Mouse (Mus musculus): ENCODE measurements around the gene Arl15. TPM values are rescaled to one million over a fixed set of nuclear protein-coding genes. Genes with fewer than 3 reads are reported as not detected.
A peak's percentile ranks its signal among the peaks of the same experiment; 100 is the strongest.

Gene Arl15
- 8.6 and 11.8 TPM in 2 replicates for polyA plus RNA-seq (2014; fragmentation: Nextera tagmentation; extraction: Ambion mirVana)

DNA sequence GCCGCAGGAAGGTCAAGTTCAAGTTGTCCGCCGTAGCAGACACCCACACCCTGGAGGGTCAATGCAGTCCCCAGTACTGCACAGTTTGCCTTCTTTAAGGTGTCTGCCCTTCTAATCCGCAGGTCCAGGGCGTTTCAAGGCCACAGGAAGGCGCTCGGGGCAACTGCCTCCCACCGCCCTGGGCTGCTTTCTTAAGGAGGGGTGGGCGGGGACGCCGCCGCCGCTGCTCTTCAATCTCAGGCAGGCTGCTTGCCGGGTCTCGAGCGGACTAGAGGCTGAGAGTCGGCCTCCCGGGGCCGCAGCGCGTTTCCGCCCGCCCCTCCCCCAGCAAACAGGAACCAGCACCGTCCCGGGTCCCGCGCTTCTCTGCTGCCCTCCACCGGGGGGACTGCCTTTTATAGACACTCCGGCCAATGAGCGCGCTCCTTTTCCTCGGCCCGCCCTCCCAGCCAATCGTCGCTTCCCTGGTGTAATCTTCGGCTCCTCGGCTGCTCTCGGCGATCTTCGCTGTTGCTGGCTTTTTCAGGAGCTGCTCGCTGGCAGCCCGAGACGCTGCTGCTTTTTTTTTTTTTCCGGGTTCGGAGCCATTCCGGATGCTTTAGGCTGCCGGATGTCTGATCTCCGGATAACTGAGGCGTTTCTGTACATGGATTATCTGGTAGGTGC lies at the start of gene Arl15:
Gene Arl15 (plus strand): TSS at position 467 of the 666 bp plus-strand sequence.
- under 1% methylated on average over 49 of the region's 49 CpGs for WGBS
- Histone ChIP-seq H3K27me3 (ENCODE audit: insufficient read depth, low read length) (no peaks in the 10 kb centered on the region), H3K4me3 (ENCODE audit: low read depth, low read length) (peak within 1 kb of the TSS; percentile 79), H3K9me3 (ENCODE audit: low read depth, low read length) (no peaks in the 10 kb centered on the region), H3K4me2 (peak within 1 kb of the TSS; percentile 84), H3K27ac (ENCODE audit: low read depth) (peak within 1 kb of the TSS; percentile 92), H3K9ac (peak within 1 kb of the TSS; percentile 93), H3K36me3 (ENCODE audit: insufficient read depth) (no peaks in the 10 kb centered on the region), H3K4me1 (ENCODE audit: insufficient read depth) (peaks cover 13% of the 10 kb centered on the region)
- ATAC-seq (ENCODE audit: insufficient read depth) = peak; percentile 96
- peak; percentile 70 for TF ChIP-seq CTCF (IDR thresholded peaks at IDR 0.05; ENCODE audit: low read depth)
- DNase-seq = peak; percentile 99

- H3K4me3 ChIP-seq (ENCODE audit: low read depth, low read length) = no peak overlapping the region
- 68% methylated on average over 2 of the region's 2 CpGs for WGBS
- TF ChIP-seq CTCF (IDR thresholded peaks at IDR 0.05; ENCODE audit: low read depth) = no peak
- no peaks in the 10 kb centered on the region for H3K9me3 ChIP-seq (ENCODE audit: low read depth, low read length)
- ATAC-seq (ENCODE audit: insufficient read depth) (no peak), DNase-seq (no peak)
- no peak overlapping the region for H3K27ac ChIP-seq (ENCODE audit: low read depth)
- H3K27me3 ChIP-seq (ENCODE audit: insufficient read depth, low read length) = no peaks in the 10 kb centered on the region
- no peak overlapping the region for H3K9ac ChIP-seq
- no peaks in the 10 kb centered on the region for H3K36me3 ChIP-seq (ENCODE audit: insufficient read depth)
- no peaks in the 10 kb centered on the region for H3K4me1 ChIP-seq (ENCODE audit: insufficient read depth)
- no peak overlapping the region for H3K4me2 ChIP-seq
Observed at GRCm38 (mm10) chr13:113745301-113745700, 49.0 kb upstream of the Arl15 start.

GRCm38 (mm10) chr13:113750766-113751165 lies 43.5 kb upstream of the Arl15 start:
- WGBS = 64% methylated on average over 5 of the region's 5 CpGs

DNA sequence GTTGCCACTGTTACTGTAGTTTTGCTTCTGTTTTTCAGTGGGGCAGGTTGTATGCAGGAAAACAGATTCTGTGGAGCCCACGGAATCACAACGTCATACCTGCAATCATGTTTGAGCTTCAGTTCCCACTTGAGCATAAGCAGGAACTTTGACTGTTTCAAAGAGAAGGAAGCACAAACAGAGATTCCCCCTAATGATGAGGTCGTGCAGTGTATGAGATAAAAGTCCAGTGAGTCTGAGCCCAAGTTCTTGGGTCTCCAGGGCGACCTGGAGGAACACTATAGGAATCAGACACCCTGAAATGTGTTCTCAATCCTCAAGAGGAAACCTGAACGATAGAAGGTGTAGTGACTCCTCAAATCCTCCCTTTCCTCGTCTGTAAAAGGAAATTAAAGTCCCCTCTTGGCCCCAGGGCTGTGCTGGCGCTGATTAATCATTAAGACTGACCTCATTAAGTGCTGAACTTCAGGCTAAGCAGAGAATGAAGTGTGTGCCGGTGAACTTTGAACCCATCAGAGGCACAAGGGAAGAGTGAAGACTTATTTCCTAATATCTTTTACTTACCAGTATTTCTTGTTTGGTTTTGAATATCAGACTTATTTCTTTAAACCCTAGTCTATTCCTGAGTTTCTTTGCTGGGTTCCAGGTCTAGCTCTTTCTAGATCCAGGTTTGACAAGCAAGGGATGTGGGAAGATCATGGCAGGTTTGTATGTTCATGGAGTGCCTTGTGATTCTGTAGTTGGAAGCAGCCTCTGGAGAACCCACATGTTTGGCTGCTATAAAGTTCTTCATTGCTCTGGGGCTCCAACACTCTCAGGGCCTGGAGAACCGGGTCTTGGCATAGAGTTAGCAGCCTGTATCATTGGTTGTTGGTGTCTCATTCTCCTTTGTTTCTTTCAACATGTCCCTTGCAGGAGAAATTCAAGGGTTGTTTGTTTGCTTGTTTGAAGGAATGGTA lies 39.3 kb upstream of the Arl15 start:
- no peak for DNase-seq
- ATAC-seq (ENCODE audit: insufficient read depth) = no peak
- Histone ChIP-seq H3K27me3 (ENCODE audit: insufficient read depth, low read length) (no peaks in the 10 kb centered on the region), H3K27ac (ENCODE audit: low read depth) (no peak overlapping the region), H3K4me1 (ENCODE audit: insufficient read depth) (no peaks in the 10 kb centered on the region), H3K9ac (no peak overlapping the region), H3K4me2 (no peak overlapping the region), H3K36me3 (ENCODE audit: insufficient read depth) (no peaks in the 10 kb centered on the region), H3K9me3 (ENCODE audit: low read depth, low read length) (no peaks in the 10 kb centered on the region), H3K4me3 (ENCODE audit: low read depth, low read length) (no peak overlapping the region)
- WGBS = 50% methylated on average over 9 of the region's 9 CpGs
- no peak for TF ChIP-seq CTCF (IDR thresholded peaks at IDR 0.05; ENCODE audit: low read depth)

More at GRCm38 (mm10) chr13:113750766-113751165, 43.5 kb upstream of the Arl15 start:
- no peak overlapping the region for H3K4me3 ChIP-seq (ENCODE audit: low read depth, low read length)
- DNase-seq (no peak), ATAC-seq (ENCODE audit: insufficient read depth) (no peak)
- no peaks in the 10 kb centered on the region for H3K27me3 ChIP-seq (ENCODE audit: insufficient read depth, low read length)
- H3K9ac ChIP-seq = no peak overlapping the region
- H3K4me2 ChIP-seq = no peak overlapping the region
- H3K27ac ChIP-seq (ENCODE audit: low read depth) = no peak overlapping the region
- no peaks in the 10 kb centered on the region for H3K36me3 ChIP-seq (ENCODE audit: insufficient read depth)
- H3K9me3 ChIP-seq (ENCODE audit: low read depth, low read length) = no peaks in the 10 kb centered on the region
- H3K4me1 ChIP-seq (ENCODE audit: insufficient read depth) = no peaks in the 10 kb centered on the region
- no peak for TF ChIP-seq CTCF (IDR thresholded peaks at IDR 0.05; ENCODE audit: low read depth)

GRCm38 (mm10) chr13:113755779-113756178 lies 38.5 kb upstream of the Arl15 start:
- 51% methylated on average over 6 of the region's 6 CpGs for WGBS

DNA sequence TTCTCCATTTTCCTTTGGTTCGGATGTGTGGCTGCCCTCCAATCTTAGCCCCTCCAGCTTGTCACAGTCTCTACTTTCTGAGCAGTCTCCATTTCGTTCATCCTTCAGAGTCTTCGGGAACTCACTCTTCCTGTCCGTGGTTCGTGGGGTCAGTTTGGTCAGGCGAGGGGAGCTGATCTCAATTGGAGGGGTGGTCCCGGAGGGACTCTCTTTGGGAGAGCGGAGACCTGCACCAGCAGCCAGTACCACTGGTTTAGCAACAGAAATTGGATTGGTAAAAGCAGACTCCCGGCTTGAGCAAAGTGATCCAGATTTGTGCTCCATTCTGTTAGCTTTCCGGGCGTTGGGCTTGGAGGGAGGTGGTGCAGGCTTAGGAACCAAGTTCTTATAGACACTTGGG lies 32.6 kb upstream of the Arl15 start:
- Histone ChIP-seq H3K4me1 (ENCODE audit: insufficient read depth) (no peaks in the 10 kb centered on the region), H3K4me3 (ENCODE audit: low read depth, low read length) (no peak overlapping the region), H3K4me2 (no peak overlapping the region), H3K9ac (no peak overlapping the region), H3K9me3 (ENCODE audit: low read depth, low read length) (no peaks in the 10 kb centered on the region), H3K27ac (ENCODE audit: low read depth) (no peak overlapping the region), H3K36me3 (ENCODE audit: insufficient read depth) (no peaks in the 10 kb centered on the region), H3K27me3 (ENCODE audit: insufficient read depth, low read length) (no peaks in the 10 kb centered on the region)
- no peak for TF ChIP-seq CTCF (IDR thresholded peaks at IDR 0.05; ENCODE audit: low read depth)
- no peak for DNase-seq
- ATAC-seq (ENCODE audit: insufficient read depth) = no peak
- 87% methylated on average over 11 of the region's 11 CpGs for WGBS

More at GRCm38 (mm10) chr13:113755779-113756178, 38.5 kb upstream of the Arl15 start:
- Histone ChIP-seq H3K4me2 (no peak overlapping the region), H3K36me3 (ENCODE audit: insufficient read depth) (no peaks in the 10 kb centered on the region), H3K9ac (no peak overlapping the region), H3K4me3 (ENCODE audit: low read depth, low read length) (no peak overlapping the region), H3K27ac (ENCODE audit: low read depth) (no peak overlapping the region), H3K4me1 (ENCODE audit: insufficient read depth) (no peaks in the 10 kb centered on the region), H3K27me3 (ENCODE audit: insufficient read depth, low read length) (no peaks in the 10 kb centered on the region), H3K9me3 (ENCODE audit: low read depth, low read length) (no peaks in the 10 kb centered on the region)
- DNase-seq = no peak
- no peak for ATAC-seq (ENCODE audit: insufficient read depth)
- no peak for TF ChIP-seq CTCF (IDR thresholded peaks at IDR 0.05; ENCODE audit: low read depth)
